Mouse (Mus musculus): ENCODE measurements around the gene Ndufs1. TPM values are rescaled to one million over a fixed set of nuclear protein-coding genes. Genes with fewer than 3 reads are reported as not detected.
"Not testable (repeated sequence)": the region's sequence is repeated elsewhere in the genome, so short reads cannot be mapped to it uniquely, and the experiment has no call there.

Gene Ndufs1
- polyA plus RNA-seq, 1 experiment, result 12.6 TPM

DNA sequence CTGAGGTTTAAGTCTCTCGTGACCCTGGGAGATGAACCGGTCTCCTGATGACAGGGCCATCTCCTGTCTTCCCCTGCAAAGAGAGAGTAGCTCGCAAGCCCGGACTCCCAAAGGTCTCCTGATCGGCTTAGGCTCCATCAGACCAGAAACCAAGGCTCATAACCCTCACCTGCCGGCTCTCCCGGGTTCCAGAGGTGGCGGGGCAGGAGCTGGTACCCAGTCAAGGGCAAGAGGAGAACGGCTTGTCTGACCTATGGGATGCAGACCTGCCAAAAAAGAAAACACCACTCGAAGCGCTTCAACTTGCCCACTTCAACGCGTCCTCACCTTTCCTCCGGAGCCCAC lies 402 bp downstream of the Ndufs1 start:
- WGBS, result under 1% methylated on average over 14 of the region's 14 CpGs
- Histone ChIP-seq H3K36me3 (ENCODE audit: control insufficient read depth, insufficient read depth, low read length) (peaks cover 5% of the 10 kb centered on the region), H3K4me1 (ENCODE audit: control insufficient read depth, insufficient read depth, insufficient read length) (peaks cover 7% of the 10 kb centered on the region), H3K4me3 (ENCODE audit: extremely low read depth, insufficient read depth, insufficient read length) (peak overlapping the region; percentile 88), H3K27ac (ENCODE audit: insufficient read depth, low read length) (peak overlapping the region; percentile 76), H3K27me3 (ENCODE audit: control insufficient read depth, insufficient read depth, low read length) (no peaks in the 10 kb centered on the region)
- no peak for DNase-seq (ENCODE audit: low read depth in 1 of 2, low spot score in 2 of 2)
- TF ChIP-seq POLR2A (IDR thresholded peaks at IDR 0.05; ENCODE audit: low read depth, low read length) (no peak), CTCF (IDR thresholded peaks at IDR 0.05; ENCODE audit: extremely low read depth, insufficient read depth, insufficient read length, insufficient replicate concordance) (no peak)

DNA sequence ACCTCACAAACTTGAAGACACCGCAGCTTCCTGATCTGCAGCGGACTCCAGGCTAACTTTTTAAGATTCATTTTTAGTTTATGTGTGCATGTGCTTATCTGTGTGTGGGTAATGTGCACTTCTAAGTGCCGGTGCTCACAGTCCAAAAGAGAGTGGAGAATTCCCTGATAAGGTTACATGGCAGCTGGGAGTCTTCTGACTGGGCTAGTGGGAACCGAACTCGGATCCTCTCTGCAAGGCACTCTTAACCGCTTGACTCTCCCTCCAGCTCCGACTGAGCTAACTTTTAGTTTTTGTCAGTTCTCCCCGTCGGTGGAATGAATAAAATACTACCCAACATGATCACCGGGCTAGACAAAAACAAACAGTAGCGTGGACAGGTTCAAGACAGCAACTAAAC lies 780 bp downstream of the Ndufs1 start:
- H3K27me3 ChIP-seq (ENCODE audit: control insufficient read depth, insufficient read depth, low read length), result no peaks in the 10 kb centered on the region
- peak overlapping the region; percentile 76; the same call in 1 of the 2 replicates for H3K27ac ChIP-seq (ENCODE audit: insufficient read depth, low read length)
- WGBS, result 7% methylated on average over 11 of the region's 11 CpGs
- peaks cover 8% of the 10 kb centered on the region for H3K36me3 ChIP-seq (ENCODE audit: control insufficient read depth, insufficient read depth, low read length)
- H3K4me1 ChIP-seq (ENCODE audit: control insufficient read depth, insufficient read depth, insufficient read length), result peaks cover 7% of the 10 kb centered on the region
- no peak for DNase-seq (ENCODE audit: low read depth in 1 of 2, low spot score in 2 of 2)
- no peak for TF ChIP-seq POLR2A (IDR thresholded peaks at IDR 0.05; ENCODE audit: low read depth, low read length)
- TF ChIP-seq CTCF (IDR thresholded peaks at IDR 0.05; ENCODE audit: extremely low read depth, insufficient read depth, insufficient read length, insufficient replicate concordance), result no peak
- H3K4me3 ChIP-seq (ENCODE audit: extremely low read depth, insufficient read depth, insufficient read length), result peak overlapping the region; percentile 88

DNA sequence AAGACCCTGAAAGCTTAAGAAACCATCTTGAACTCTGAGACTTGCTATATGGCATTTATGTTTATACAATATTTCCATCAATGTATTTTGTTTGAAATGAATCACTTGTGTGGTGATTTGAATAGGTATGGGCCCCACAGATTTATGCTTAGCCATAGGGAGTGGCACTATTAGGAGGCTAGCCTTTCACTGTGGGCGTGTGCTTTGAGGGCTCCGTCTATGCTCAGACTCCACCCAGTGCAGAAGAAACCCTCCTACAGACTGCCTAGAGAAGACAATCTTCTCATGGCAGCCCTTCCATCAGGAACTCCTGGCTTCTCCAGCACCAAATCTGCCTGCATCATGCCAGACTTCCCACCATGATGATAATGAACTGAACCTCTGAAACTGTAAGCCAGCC lies 8.0 kb downstream of the Ndufs1 start:
- TF ChIP-seq CTCF (IDR thresholded peaks at IDR 0.05; ENCODE audit: extremely low read depth, insufficient read depth, insufficient read length, insufficient replicate concordance) (no peak), POLR2A (IDR thresholded peaks at IDR 0.05; ENCODE audit: low read depth, low read length) (no peak)
- Histone ChIP-seq H3K36me3 (ENCODE audit: control insufficient read depth, insufficient read depth, low read length) (peaks cover 39% of the 10 kb centered on the region), H3K4me1 (ENCODE audit: control insufficient read depth, insufficient read depth, insufficient read length) (no peaks in the 10 kb centered on the region), H3K27ac (ENCODE audit: insufficient read depth, low read length) (no peak overlapping the region), H3K27me3 (ENCODE audit: control insufficient read depth, insufficient read depth, low read length) (no peaks in the 10 kb centered on the region), H3K4me3 (ENCODE audit: extremely low read depth, insufficient read depth, insufficient read length) (no peak overlapping the region)
- WGBS, result 87% methylated on average over 2 of the region's 2 CpGs
- DNase-seq (ENCODE audit: low read depth in 1 of 2, low spot score in 2 of 2), result no peak

DNA sequence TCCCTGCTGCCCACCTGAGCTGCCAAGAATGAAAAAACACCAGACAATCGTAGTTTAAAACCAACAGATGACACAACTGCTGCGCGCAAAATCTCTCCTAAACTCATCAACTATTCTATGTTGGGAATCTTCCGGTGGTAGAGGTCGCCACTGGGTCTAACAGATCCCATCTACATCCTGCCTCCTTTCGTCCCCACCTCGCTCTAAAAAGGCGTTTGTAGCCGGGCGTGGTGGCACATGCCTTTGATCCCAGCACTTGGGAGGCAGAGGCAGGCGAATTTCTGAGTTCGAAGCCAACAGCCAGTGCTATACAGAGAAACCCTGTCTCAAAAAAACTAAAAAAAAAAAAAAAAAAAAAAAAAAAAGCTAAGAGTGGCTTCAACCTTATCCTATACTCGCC lies 36.4 kb downstream of the Ndufs1 start:
- Histone ChIP-seq H3K36me3 (ENCODE audit: control insufficient read depth, insufficient read depth, low read length) (peaks cover 23% of the 10 kb centered on the region), H3K27me3 (ENCODE audit: control insufficient read depth, insufficient read depth, low read length) (no peaks in the 10 kb centered on the region), H3K4me1 (ENCODE audit: control insufficient read depth, insufficient read depth, insufficient read length) (no peaks in the 10 kb centered on the region), H3K27ac (ENCODE audit: insufficient read depth, low read length) (no peak overlapping the region), H3K4me3 (ENCODE audit: extremely low read depth, insufficient read depth, insufficient read length) (no peak overlapping the region)
- 95% methylated on average over 13 of the region's 13 CpGs for WGBS
- DNase-seq (ENCODE audit: low read depth in 1 of 2, low spot score in 2 of 2), result no peak
- no peak for TF ChIP-seq POLR2A (IDR thresholded peaks at IDR 0.05; ENCODE audit: low read depth, low read length)
- TF ChIP-seq CTCF (IDR thresholded peaks at IDR 0.05; ENCODE audit: extremely low read depth, insufficient read depth, insufficient read length, insufficient replicate concordance), result no peak

DNA sequence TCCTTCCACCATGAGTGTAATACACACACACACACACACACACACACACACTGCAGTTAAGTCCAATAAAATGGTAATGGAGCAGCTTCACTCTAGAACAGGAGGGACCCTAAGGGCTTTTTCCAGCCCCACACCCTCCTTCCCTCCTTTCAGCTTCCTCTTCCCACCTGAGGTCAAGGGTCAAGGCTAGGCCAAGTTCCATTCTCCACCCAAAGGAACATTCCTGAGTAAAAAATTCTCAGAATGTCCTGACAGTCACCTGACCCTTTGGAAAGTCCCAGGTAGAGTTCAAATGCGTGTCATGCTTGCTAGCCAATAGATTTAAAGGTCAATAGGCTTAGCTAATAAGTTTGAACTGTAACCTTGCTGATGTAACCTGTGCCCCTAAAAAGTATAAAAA lies 38.0 kb downstream of the Ndufs1 start:
- H3K27ac ChIP-seq (ENCODE audit: insufficient read depth, low read length); DNase-seq (ENCODE audit: low read depth in 1 of 2, low spot score in 2 of 2); H3K27me3 ChIP-seq (ENCODE audit: control insufficient read depth, insufficient read depth, low read length); H3K4me1 ChIP-seq (ENCODE audit: control insufficient read depth, insufficient read depth, insufficient read length); H3K4me3 ChIP-seq (ENCODE audit: extremely low read depth, insufficient read depth, insufficient read length): not testable (repeated sequence)
- 94% methylated on average over 1 of the region's 1 CpGs for WGBS
- peaks cover 11% of the 10 kb centered on the region for H3K36me3 ChIP-seq (ENCODE audit: control insufficient read depth, insufficient read depth, low read length)

DNA sequence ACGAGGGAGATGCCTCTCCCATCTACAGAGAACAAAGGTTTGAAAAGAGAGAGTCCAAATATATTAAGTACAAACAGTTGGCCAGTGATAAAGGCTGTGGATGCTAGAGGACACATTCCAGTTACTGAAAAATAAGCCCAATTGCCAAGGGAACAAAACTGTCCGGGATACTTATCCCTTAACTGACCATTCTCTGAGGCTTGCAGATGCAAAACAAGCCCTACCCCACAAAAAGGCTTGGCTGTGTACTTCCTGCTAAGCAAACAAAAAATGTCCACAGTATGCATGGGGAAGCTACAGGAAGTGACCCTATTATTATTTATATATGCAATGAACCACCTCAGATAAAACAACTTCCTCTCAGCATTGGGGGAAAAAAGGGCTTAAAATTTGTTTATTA lies 38.7 kb downstream of the Ndufs1 start:
- no peaks in the 10 kb centered on the region for H3K4me1 ChIP-seq (ENCODE audit: control insufficient read depth, insufficient read depth, insufficient read length)
- H3K27ac ChIP-seq (ENCODE audit: insufficient read depth, low read length), result no peak overlapping the region
- no peak for DNase-seq (ENCODE audit: low read depth in 1 of 2, low spot score in 2 of 2)
- H3K27me3 ChIP-seq (ENCODE audit: control insufficient read depth, insufficient read depth, low read length), result no peaks in the 10 kb centered on the region
- TF ChIP-seq CTCF (IDR thresholded peaks at IDR 0.05; ENCODE audit: extremely low read depth, insufficient read depth, insufficient read length, insufficient replicate concordance), result no peak
- TF ChIP-seq POLR2A (IDR thresholded peaks at IDR 0.05; ENCODE audit: low read depth, low read length), result no peak
- WGBS, result 84% methylated on average over 2 of the region's 2 CpGs
- no peak overlapping the region for H3K4me3 ChIP-seq (ENCODE audit: extremely low read depth, insufficient read depth, insufficient read length)
- peaks cover 7% of the 10 kb centered on the region for H3K36me3 ChIP-seq (ENCODE audit: control insufficient read depth, insufficient read depth, low read length)

DNA sequence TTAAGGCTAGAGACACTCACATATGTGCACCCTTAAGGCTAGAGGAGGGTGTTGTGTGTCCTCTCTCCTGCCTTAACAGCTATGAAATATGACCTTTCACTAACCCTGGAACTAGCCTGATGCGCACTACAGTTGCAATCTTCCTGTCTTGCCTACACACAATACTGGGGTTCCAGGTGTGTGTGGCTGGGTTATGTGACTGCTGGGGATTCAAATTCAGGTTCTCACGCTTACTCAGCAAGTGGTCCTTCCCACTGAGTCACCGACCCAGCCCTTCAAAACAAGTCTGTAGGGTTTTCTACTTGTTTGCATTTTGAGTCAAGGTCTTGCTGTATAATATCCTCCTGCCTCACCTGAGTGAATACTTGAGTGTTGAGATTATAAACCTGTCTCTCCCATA lies 42.1 kb downstream of the Ndufs1 start:
- H3K36me3 ChIP-seq (ENCODE audit: control insufficient read depth, insufficient read depth, low read length), result peaks cover 1% of the 10 kb centered on the region; the same call in 1 of the 2 replicates
- H3K4me3 ChIP-seq (ENCODE audit: extremely low read depth, insufficient read depth, insufficient read length), result no peak overlapping the region
- WGBS, result 93% methylated on average over 3 of the region's 3 CpGs
- no peak overlapping the region for H3K27ac ChIP-seq (ENCODE audit: insufficient read depth, low read length)
- DNase-seq (ENCODE audit: low read depth in 1 of 2, low spot score in 2 of 2), result no peak
- H3K27me3 ChIP-seq (ENCODE audit: control insufficient read depth, insufficient read depth, low read length), result no peaks in the 10 kb centered on the region
- TF ChIP-seq POLR2A (IDR thresholded peaks at IDR 0.05; ENCODE audit: low read depth, low read length) (no peak), CTCF (IDR thresholded peaks at IDR 0.05; ENCODE audit: extremely low read depth, insufficient read depth, insufficient read length, insufficient replicate concordance) (no peak)
- peaks cover 2% of the 10 kb centered on the region; the same call in 1 of the 2 replicates for H3K4me1 ChIP-seq (ENCODE audit: control insufficient read depth, insufficient read depth, insufficient read length)

All from spleen, adult 2 months (tissue).